Mouse (Mus musculus) embryonic facial prominence, embryonic 15.5 days (tissue): ENCODE data around the gene Ufsp2. TPM values are rescaled to one million over a fixed set of nuclear protein-coding genes. Genes with fewer than 3 reads are reported as not detected.

ENCODE experiments used
- ATAC-seq: fragments of 200-750 bp; cut with Nextera tagmentation; 2 replicates; pipeline ENCODE4 v1.8.0; 2017; ENCODE audit warnings: low read depth, moderate TSS enrichment; ENCODE audit not compliant: insufficient number of reproducible peaks, low FRiP score, low TSS enrichment
- H3K27ac ChIP-seq: fragments of 300-500 bp; sonication (generic); replicated peaks from 2 replicates; pipeline ENCODE4 v1.5.1; 2015; ENCODE audit warnings: mild to moderate bottlenecking, inconsistent platforms
- H3K27me3 ChIP-seq: fragments of 300-500 bp; sonication (generic); 2 replicates; pipeline ENCODE4 v1.6.1; 2015; ENCODE audit warnings: inconsistent platforms
- H3K36me3 ChIP-seq: fragments of 300-500 bp; sonication (generic); 2 replicates; pipeline ENCODE4 v1.6.1; 2015; ENCODE audit warnings: mild to moderate bottlenecking, inconsistent platforms
- H3K4me1 ChIP-seq: fragments of 300-500 bp; sonication (generic); 2 replicates; pipeline ENCODE4 v1.6.1; 2015; ENCODE audit warnings: inconsistent platforms
- H3K4me2 ChIP-seq: fragments of 300-500 bp; sonication (generic); replicated peaks from 2 replicates; pipeline ENCODE4 v1.6.1; 2015; ENCODE audit warnings: mild to moderate bottlenecking, inconsistent platforms
- H3K4me3 ChIP-seq: fragments of 300-500 bp; sonication (generic); replicated peaks from 2 replicates; pipeline ENCODE4 v1.5.1; 2015; ENCODE audit warnings: mild to moderate bottlenecking, inconsistent platforms
- H3K9ac ChIP-seq: fragments of 300-500 bp; sonication (generic); 2 replicates; pipeline ENCODE4 v1.6.1; 2015; ENCODE audit warnings: inconsistent platforms
- H3K9me3 ChIP-seq: fragments of 300-500 bp; sonication (generic); replicated peaks from 2 replicates; pipeline ENCODE4 v1.6.1; 2016; ENCODE audit warnings: inconsistent platforms
- WGBS: fragments of 180-500 bp; shearing (Covaris S2); methylation state at CpG from one replicate; pipeline ENCODE4 v1.1.7; 2015; 5-methylcytosine and 5-hydroxymethylcytosine counted together
- polyA plus RNA-seq: library from polyadenylated mRNA; unstranded; fragments of >200 nt; fragmentation: Nextera tagmentation; extraction: Ambion mirVana; gene quantifications from 2 replicates; pipeline ENCODE4 v1.2.1, GENCODE M21; 2015

Ufsp2 gene
- polyA plus RNA-seq, 1 experiment from 2014 or later = 94.6 TPM

GRCm38 (mm10) chr8:46022758-46023157 lies 47.4 kb downstream of the Ufsp2 start:
- WGBS = 82% methylated on average over 9 of the region's 9 CpGs
- H3K4me2 ChIP-seq = no peak overlapping the region
- no peak for ATAC-seq
- no peaks in the 10 kb centered on the region for H3K27me3 ChIP-seq
- no peak overlapping the region for H3K9ac ChIP-seq
- H3K27ac ChIP-seq = no peak overlapping the region
- H3K9me3 ChIP-seq = no peaks in the 10 kb centered on the region
- no peak overlapping the region for H3K4me3 ChIP-seq
- H3K36me3 ChIP-seq = no peaks in the 10 kb centered on the region
- H3K4me1 ChIP-seq = no peaks in the 10 kb centered on the region

- WGBS = 51% methylated on average over 4 of the region's 4 CpGs
- Histone ChIP-seq H3K4me2 (no peak overlapping the region), H3K9ac (no peak overlapping the region), H3K4me1 (no peaks in the 10 kb centered on the region), H3K36me3 (no peaks in the 10 kb centered on the region), H3K9me3 (no peaks in the 10 kb centered on the region), H3K4me3 (no peak overlapping the region), H3K27ac (no peak overlapping the region), H3K27me3 (no peaks in the 10 kb centered on the region)
- ATAC-seq = no peak
These were observed 49.1 kb downstream of the Ufsp2 start for GRCm38 (mm10) chr8:46024392-46024791.

- ATAC-seq = no peak
- Histone ChIP-seq H3K36me3 (no peaks in the 10 kb centered on the region), H3K27ac (no peak overlapping the region), H3K4me1 (peaks cover 8% of the 10 kb centered on the region; the same call in 1 of the 2 replicates), H3K9me3 (no peaks in the 10 kb centered on the region), H3K4me3 (no peak overlapping the region), H3K4me2 (no peak overlapping the region), H3K9ac (no peak overlapping the region), H3K27me3 (no peaks in the 10 kb centered on the region)
- 67% methylated on average over 11 of the region's 11 CpGs for WGBS
These were observed 60.9 kb downstream of the Ufsp2 start for GRCm38 (mm10) chr8:46036217-46036616.

- Histone ChIP-seq H3K4me2 (no peak overlapping the region), H3K36me3 (0 out of 2 replicates have a peak, but pooled peaks cover 7% of the 10 kb centered on the region), H3K9me3 (no peaks in the 10 kb centered on the region), H3K4me3 (no peak overlapping the region), H3K27me3 (no peaks in the 10 kb centered on the region), H3K27ac (no peak overlapping the region), H3K4me1 (no peaks in the 10 kb centered on the region), H3K9ac (no peak overlapping the region)
- ATAC-seq = no peak
- 70% methylated on average over 1 of the region's 1 CpGs for WGBS
These were observed 64.3 kb downstream of the Ufsp2 start for GRCm38 (mm10) chr8:46039666-46040065.

- Histone ChIP-seq H3K9ac (no peak overlapping the region), H3K4me2 (no peak overlapping the region), H3K27me3 (no peaks in the 10 kb centered on the region), H3K9me3 (no peaks in the 10 kb centered on the region), H3K4me1 (no peaks in the 10 kb centered on the region), H3K27ac (no peak overlapping the region), H3K36me3 (0 out of 2 replicates have a peak, but pooled peaks cover 7% of the 10 kb centered on the region), H3K4me3 (no peak overlapping the region)
- no peak for ATAC-seq
- 74% methylated on average over 13 of the region's 13 CpGs for WGBS
These were observed 64.9 kb downstream of the Ufsp2 start for GRCm38 (mm10) chr8:46040260-46040659.

Other genes with a start within 250 kb of the Ufsp2 start
- 78.9 and 107 TPM in 2 replicates for gene Pdlim3, start 90.1 kb upstream of the Ufsp2 start, polyA plus RNA-seq
- not detected in 2 replicates for gene Ccdc110, start 40.9 kb upstream of the Ufsp2 start, polyA plus RNA-seq
- 9.2 and 11.0 TPM in 2 replicates for gene 1700029J07Rik, start 276 bp upstream of the Ufsp2 start, polyA plus RNA-seq
- gene Lrp2bp, start 23.8 kb downstream of the Ufsp2 start, polyA plus RNA-seq = 0.72 and 1.3 TPM in 2 replicates
- gene Ankrd37, start 30.2 kb downstream of the Ufsp2 start, polyA plus RNA-seq = 30.8 and 34.1 TPM in 2 replicates
- 22.6 and 25.9 TPM in 2 replicates for gene Cfap97, start 176.2 kb downstream of the Ufsp2 start, polyA plus RNA-seq
- 5.2 and 6.7 TPM in 2 replicates for gene Snx25, start 176.6 kb downstream of the Ufsp2 start, polyA plus RNA-seq
- 459 and 483 TPM in 2 replicates for gene Slc25a4, start 235.8 kb downstream of the Ufsp2 start, polyA plus RNA-seq